Mouse (Mus musculus): ENCODE data around the gene Mex3d. TPM values are rescaled to one million over a fixed set of nuclear protein-coding genes. Genes with fewer than 3 reads are reported as not detected.

Gene Mex3d
- polyA plus RNA-seq, 1 experiment from 2014 or later, result 6.7 TPM

- Histone ChIP-seq H3K27me3 (replicated peaks; ENCODE audit: control insufficient read depth, insufficient read depth, low read length) (no peaks in the 10 kb centered on the region), H3K4me3 (ENCODE audit: low read depth, low read length) (peak overlapping the region; percentile 81), H3K9ac (ENCODE audit: low read length) (peak overlapping the region; percentile 65), H3K4me1 (replicated peaks; ENCODE audit: control insufficient read depth, insufficient read depth, low read length) (peaks cover 31% of the 10 kb centered on the region), H3K4me2 (ENCODE audit: low read length) (peak overlapping the region; percentile 74), H3K9me3 (ENCODE audit: control insufficient read depth, low read length) (no peaks in the 10 kb centered on the region), H3K36me3 (ENCODE audit: control insufficient read depth, insufficient read depth, low read length) (peaks cover 35% of the 10 kb centered on the region), H3K27ac (ENCODE audit: low read depth) (peak overlapping the region; percentile 80)
- 1% methylated on average over 34 of the region's 34 CpGs for WGBS
- ATAC-seq (replicated peaks; ENCODE audit: low FRiP score, low TSS enrichment, low read depth) (peak; percentile 37), DNase-seq (ENCODE audit: low spot score) (peak; percentile 79)
Observed at GRCm38 (mm10) chr10:80385811-80386734, 1.4 kb downstream of the Mex3d start.

DNA sequence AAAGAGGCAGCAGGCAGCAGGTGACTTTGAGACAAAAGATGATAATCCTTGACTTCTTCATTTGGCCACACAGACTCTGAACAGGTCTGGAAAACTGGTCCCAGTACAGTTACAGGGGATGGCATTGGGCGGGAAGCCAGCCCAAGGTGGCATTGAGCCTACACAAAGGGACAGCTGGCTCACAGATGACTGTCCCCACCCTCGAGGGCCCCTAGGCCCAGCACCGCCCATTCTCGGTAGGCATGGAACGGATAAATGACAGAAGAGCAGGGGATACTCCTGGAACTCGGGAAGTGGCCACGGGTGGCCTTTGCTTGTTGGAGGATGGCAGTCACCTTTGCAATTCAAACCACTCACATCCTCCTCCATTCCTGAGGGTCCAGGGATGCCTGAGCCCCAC is 2.1 kb downstream of the Mex3d start:
- peak overlapping the region; percentile 80; the same call in 1 of the 2 replicates for H3K27ac ChIP-seq (ENCODE audit: low read depth)
- peak overlapping the region; percentile 65 for H3K9ac ChIP-seq (ENCODE audit: low read length)
- H3K4me1 ChIP-seq (replicated peaks; ENCODE audit: control insufficient read depth, insufficient read depth, low read length), result peaks cover 31% of the 10 kb centered on the region
- H3K27me3 ChIP-seq (replicated peaks; ENCODE audit: control insufficient read depth, insufficient read depth, low read length), result no peaks in the 10 kb centered on the region
- peak overlapping the region; percentile 81 for H3K4me3 ChIP-seq (ENCODE audit: low read depth, low read length)
- DNase-seq (ENCODE audit: low spot score) (no peak), ATAC-seq (replicated peaks; ENCODE audit: low FRiP score, low TSS enrichment, low read depth) (no peak)
- H3K36me3 ChIP-seq (ENCODE audit: control insufficient read depth, insufficient read depth, low read length), result peaks cover 37% of the 10 kb centered on the region
- WGBS, result 22% methylated on average over 7 of the region's 7 CpGs
- H3K9me3 ChIP-seq (ENCODE audit: control insufficient read depth, low read length), result no peaks in the 10 kb centered on the region
- peak overlapping the region; percentile 74 for H3K4me2 ChIP-seq (ENCODE audit: low read length)

GRCm38 (mm10) chr10:80384709-80385108 is 2.8 kb downstream of the Mex3d start:
- Histone ChIP-seq H3K27ac (ENCODE audit: low read depth) (no peak overlapping the region), H3K27me3 (replicated peaks; ENCODE audit: control insufficient read depth, insufficient read depth, low read length) (no peaks in the 10 kb centered on the region), H3K36me3 (ENCODE audit: control insufficient read depth, insufficient read depth, low read length) (peaks cover 41% of the 10 kb centered on the region), H3K4me3 (ENCODE audit: low read depth, low read length) (peak overlapping the region; percentile 81), H3K9ac (ENCODE audit: low read length) (no peak overlapping the region; the same call in 1 of the 2 replicates), H3K4me1 (replicated peaks; ENCODE audit: control insufficient read depth, insufficient read depth, low read length) (peaks cover 31% of the 10 kb centered on the region), H3K4me2 (ENCODE audit: low read length) (peak overlapping the region; percentile 74), H3K9me3 (ENCODE audit: control insufficient read depth, low read length) (no peaks in the 10 kb centered on the region)
- WGBS, result 76% methylated on average over 7 of the region's 7 CpGs
- no peak for ATAC-seq (replicated peaks; ENCODE audit: low FRiP score, low TSS enrichment, low read depth)
- no peak for DNase-seq (ENCODE audit: low spot score)

DNA sequence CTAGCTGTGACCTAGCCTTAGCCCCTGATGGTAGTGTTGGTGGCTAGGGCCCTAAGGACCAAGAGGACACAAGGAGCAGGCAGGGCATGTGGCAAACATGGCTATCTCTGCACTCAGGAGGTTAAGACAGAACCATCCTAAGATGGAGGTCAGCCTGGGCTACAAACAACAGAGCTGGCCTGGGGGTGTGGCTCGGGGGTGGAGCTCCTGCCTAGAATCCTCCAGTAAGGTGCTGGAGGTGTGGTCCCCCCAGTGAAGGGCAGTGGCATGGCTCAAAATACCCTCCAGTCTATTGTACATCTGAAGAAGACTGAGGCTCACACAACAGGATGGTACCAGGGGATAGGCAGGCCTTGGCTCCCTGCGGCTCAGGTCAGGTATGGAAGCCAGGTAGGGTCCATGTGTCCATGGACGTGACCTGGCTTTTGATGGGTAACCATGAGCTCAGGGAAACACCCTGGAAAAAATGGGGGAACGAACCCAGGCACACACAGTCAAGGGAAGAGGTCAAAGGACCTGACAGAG is 3.3 kb downstream of the Mex3d start:
- Histone ChIP-seq H3K36me3 (ENCODE audit: control insufficient read depth, insufficient read depth, low read length) (peaks cover 44% of the 10 kb centered on the region), H3K4me3 (ENCODE audit: low read depth, low read length) (no peak overlapping the region), H3K27me3 (replicated peaks; ENCODE audit: control insufficient read depth, insufficient read depth, low read length) (no peaks in the 10 kb centered on the region), H3K27ac (ENCODE audit: low read depth) (no peak overlapping the region), H3K4me1 (replicated peaks; ENCODE audit: control insufficient read depth, insufficient read depth, low read length) (peaks cover 31% of the 10 kb centered on the region), H3K4me2 (ENCODE audit: low read length) (peak overlapping the region; percentile 74), H3K9ac (ENCODE audit: low read length) (no peak overlapping the region), H3K9me3 (ENCODE audit: control insufficient read depth, low read length) (no peaks in the 10 kb centered on the region)
- WGBS, result 82% methylated on average over 4 of the region's 4 CpGs
- ATAC-seq (replicated peaks; ENCODE audit: low FRiP score, low TSS enrichment, low read depth) (no peak), DNase-seq (ENCODE audit: low spot score) (no peak)

- H3K27ac ChIP-seq (ENCODE audit: low read depth), result no peak overlapping the region
- ATAC-seq (replicated peaks; ENCODE audit: low FRiP score, low TSS enrichment, low read depth), result no peak
- no peaks in the 10 kb centered on the region for H3K27me3 ChIP-seq (replicated peaks; ENCODE audit: control insufficient read depth, insufficient read depth, low read length)
- H3K36me3 ChIP-seq (ENCODE audit: control insufficient read depth, insufficient read depth, low read length), result peaks cover 44% of the 10 kb centered on the region
- H3K9ac ChIP-seq (ENCODE audit: low read length), result no peak overlapping the region
- no peaks in the 10 kb centered on the region for H3K9me3 ChIP-seq (ENCODE audit: control insufficient read depth, low read length)
- no peak for DNase-seq (ENCODE audit: low spot score)
- no peak overlapping the region for H3K4me2 ChIP-seq (ENCODE audit: low read length)
- WGBS, result 62% methylated on average over 4 of the region's 4 CpGs
- H3K4me1 ChIP-seq (replicated peaks; ENCODE audit: control insufficient read depth, insufficient read depth, low read length), result peaks cover 26% of the 10 kb centered on the region
- H3K4me3 ChIP-seq (ENCODE audit: low read depth, low read length), result no peak overlapping the region
Observed at GRCm38 (mm10) chr10:80383431-80383830, 4.0 kb downstream of the Mex3d start.

- no peak overlapping the region for H3K9ac ChIP-seq (ENCODE audit: low read length)
- H3K4me1 ChIP-seq (replicated peaks; ENCODE audit: control insufficient read depth, insufficient read depth, low read length), result peaks cover 21% of the 10 kb centered on the region
- H3K27me3 ChIP-seq (replicated peaks; ENCODE audit: control insufficient read depth, insufficient read depth, low read length), result no peaks in the 10 kb centered on the region
- no peak for DNase-seq (ENCODE audit: low spot score)
- ATAC-seq (replicated peaks; ENCODE audit: low FRiP score, low TSS enrichment, low read depth), result no peak
- no peak overlapping the region for H3K4me2 ChIP-seq (ENCODE audit: low read length)
- no peak overlapping the region for H3K4me3 ChIP-seq (ENCODE audit: low read depth, low read length)
- no peak overlapping the region for H3K27ac ChIP-seq (ENCODE audit: low read depth)
- H3K36me3 ChIP-seq (ENCODE audit: control insufficient read depth, insufficient read depth, low read length), result peaks cover 44% of the 10 kb centered on the region
- H3K9me3 ChIP-seq (ENCODE audit: control insufficient read depth, low read length), result no peaks in the 10 kb centered on the region
- WGBS, result 76% methylated on average over 7 of the region's 7 CpGs
Observed at GRCm38 (mm10) chr10:80382641-80383365, 4.7 kb downstream of the Mex3d start.

GRCm38 (mm10) chr10:80377716-80378115 is 9.7 kb downstream of the Mex3d start:
- Histone ChIP-seq H3K4me2 (ENCODE audit: low read length) (no peak overlapping the region), H3K4me3 (ENCODE audit: low read depth, low read length) (no peak overlapping the region), H3K9me3 (ENCODE audit: control insufficient read depth, low read length) (no peaks in the 10 kb centered on the region), H3K9ac (ENCODE audit: low read length) (no peak overlapping the region), H3K4me1 (replicated peaks; ENCODE audit: control insufficient read depth, insufficient read depth, low read length) (no peaks in the 10 kb centered on the region), H3K36me3 (ENCODE audit: control insufficient read depth, insufficient read depth, low read length) (peaks cover 32% of the 10 kb centered on the region), H3K27me3 (replicated peaks; ENCODE audit: control insufficient read depth, insufficient read depth, low read length) (no peaks in the 10 kb centered on the region), H3K27ac (ENCODE audit: low read depth) (no peak overlapping the region)
- ATAC-seq (replicated peaks; ENCODE audit: low FRiP score, low TSS enrichment, low read depth), result no peak
- WGBS, result 51% methylated on average over 10 of the region's 10 CpGs
- no peak for DNase-seq (ENCODE audit: low spot score)

DNA sequence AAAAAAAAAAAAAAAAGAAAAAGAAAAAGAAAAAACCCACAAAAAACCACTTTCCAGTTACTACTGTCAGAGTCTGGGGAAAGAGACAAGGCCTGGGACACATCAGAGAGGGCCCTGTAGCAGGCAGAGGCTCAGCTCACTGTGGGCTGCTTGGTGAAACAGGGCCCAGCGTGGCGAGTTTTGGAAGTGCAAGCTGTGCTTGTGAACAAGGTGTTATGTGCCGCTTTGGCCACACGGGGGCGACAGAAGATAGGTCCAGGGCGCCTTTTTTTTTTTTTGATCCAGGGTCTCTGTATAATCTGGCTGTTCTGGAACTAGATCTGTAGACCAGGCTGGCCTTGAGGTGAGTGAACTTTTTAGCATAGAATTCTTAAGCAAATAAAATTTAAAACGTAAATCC is 11.3 kb downstream of the Mex3d start:
- 2% methylated on average over 7 of the region's 7 CpGs for WGBS
- ATAC-seq (replicated peaks; ENCODE audit: low FRiP score, low TSS enrichment, low read depth), result no peak
- H3K36me3 ChIP-seq (ENCODE audit: control insufficient read depth, insufficient read depth, low read length), result peaks cover 17% of the 10 kb centered on the region

More for the DNA sequence above, 11.3 kb downstream of the Mex3d start:
- DNase-seq (ENCODE audit: low spot score), result peak; percentile 99
- Histone ChIP-seq H3K9me3 (ENCODE audit: control insufficient read depth, low read length) (no peaks in the 10 kb centered on the region), H3K9ac (ENCODE audit: low read length) (no peak overlapping the region), H3K27ac (ENCODE audit: low read depth) (no peak overlapping the region), H3K4me2 (ENCODE audit: low read length) (no peak overlapping the region), H3K4me3 (ENCODE audit: low read depth, low read length) (no peak overlapping the region), H3K4me1 (replicated peaks; ENCODE audit: control insufficient read depth, insufficient read depth, low read length) (peaks cover 2% of the 10 kb centered on the region; the same call in 1 of the 2 replicates), H3K27me3 (replicated peaks; ENCODE audit: control insufficient read depth, insufficient read depth, low read length) (no peaks in the 10 kb centered on the region)
